Mouse (Mus musculus) liver, postnatal 0 days (tissue): ENCODE measurements at regions not wholly inside any gene's neighbourhood (a gene's known extent, or its start where the extent isn't known, plus 50 kb on each side); places are given as distances from the start of the nearest gene placed in this dataset.

Experiments used
- ATAC-seq: fragments of 200-750 bp; cut with Nextera tagmentation; 2 replicates; pipeline ENCODE4 v1.8.0; 2017; ENCODE audit warnings: mild to moderate bottlenecking, moderate library complexity
- DNase-seq: peaks from one replicate; pipeline ENCODE4 v3.0.0-alpha.2; 2016
- H3K27ac ChIP-seq: fragments of 300-500 bp; sonication (generic); 2 replicates; pipeline ENCODE4 v1.5.1; 2014; ENCODE audit warnings: antibody characterized with exemption, moderate library complexity, mild to moderate bottlenecking, low read depth
- H3K27me3 ChIP-seq: fragments of 300-500 bp; sonication (generic); 2 replicates; pipeline ENCODE4 v1.6.1; 2014; ENCODE audit warnings: low read length, control low read depth, mixed read lengths; ENCODE audit not compliant: insufficient read depth
- H3K36me3 ChIP-seq: fragments of 300-500 bp; sonication (generic); replicated peaks from 2 replicates; pipeline ENCODE4 v1.6.1; 2014; ENCODE audit warnings: mild to moderate bottlenecking, control low read depth, low read length, moderate library complexity, mixed read lengths; ENCODE audit not compliant: insufficient read depth
- H3K4me1 ChIP-seq: fragments of 300-500 bp; sonication (generic); 2 replicates; pipeline ENCODE4 v1.6.1; 2014; ENCODE audit warnings: antibody characterized with exemption, mild to moderate bottlenecking, control low read depth; ENCODE audit not compliant: insufficient read depth
- H3K4me2 ChIP-seq: fragments of 300-500 bp; sonication (generic); 2 replicates; pipeline ENCODE4 v1.6.1; 2014; ENCODE audit warnings: low read depth, mild to moderate bottlenecking, low read length, moderate library complexity, mixed read lengths
- H3K4me3 ChIP-seq: fragments of 300-500 bp; sonication (generic); 2 replicates; pipeline ENCODE4 v1.5.1; 2014; ENCODE audit warnings: low read depth, low read length
- H3K9ac ChIP-seq: fragments of 300-500 bp; sonication (generic); replicated peaks from 2 replicates; pipeline ENCODE4 v1.6.1; 2014; ENCODE audit warnings: mild to moderate bottlenecking, moderate library complexity
- H3K9me3 ChIP-seq: fragments of 300-500 bp; sonication (generic); 2 replicates; pipeline ENCODE4 v1.6.1; 2016; ENCODE audit warnings: mild to moderate bottlenecking, control low read depth, low read length, mixed read lengths
- CTCF ChIP-seq: sonication (generic); IDR thresholded peaks from 2 replicates; pipeline ENCODE4 v1.5.1; 2016; ENCODE audit warnings: antibody characterized with exemption, low read depth
- EP300 ChIP-seq: IDR thresholded peaks from 2 replicates; pipeline ENCODE4 v1.6.1; 2016; ENCODE audit warnings: antibody characterized with exemption, low read depth, mild to moderate bottlenecking
- WGBS: fragments of 180-500 bp; shearing (Covaris S2); extraction: QIAGEN DNeasy Blood & Tissue Kit; methylation state at CpG from one replicate; pipeline ENCODE4 v1.1.7; 2014; ENCODE audit not compliant: insufficient replicate concordance; 5-methylcytosine and 5-hydroxymethylcytosine counted together

GRCm38 (mm10) chr13:70464996-70465395 lies 172.4 kb downstream of the Ice1 start:
- H3K9ac ChIP-seq = no peak overlapping the region
- H3K27me3 ChIP-seq = no peaks in the 10 kb centered on the region
- 68% methylated on average over 5 of the region's 5 CpGs for WGBS
- ATAC-seq = no peak
- no peak overlapping the region for H3K4me3 ChIP-seq
- H3K9me3 ChIP-seq = no peaks in the 10 kb centered on the region
- H3K4me1 ChIP-seq = no peaks in the 10 kb centered on the region
- no peak for TF ChIP-seq CTCF
- TF ChIP-seq EP300 = no peak
- DNase-seq = no peak
- H3K36me3 ChIP-seq = no peaks in the 10 kb centered on the region
- H3K4me2 ChIP-seq = no peak overlapping the region
- H3K27ac ChIP-seq = no peak overlapping the region

- 73% methylated on average over 4 of the region's 4 CpGs for WGBS
- no peak overlapping the region for H3K4me3 ChIP-seq
- no peaks in the 10 kb centered on the region for H3K9me3 ChIP-seq
- H3K9ac ChIP-seq = no peak overlapping the region
- no peak for ATAC-seq
- no peak overlapping the region for H3K27ac ChIP-seq
- no peaks in the 10 kb centered on the region for H3K27me3 ChIP-seq
- H3K36me3 ChIP-seq = no peaks in the 10 kb centered on the region
- no peaks in the 10 kb centered on the region for H3K4me1 ChIP-seq
- DNase-seq = no peak
- no peak for TF ChIP-seq EP300
- TF ChIP-seq CTCF = no peak
- H3K4me2 ChIP-seq = no peak overlapping the region
Observed at GRCm38 (mm10) chr13:70474746-70475145, 162.7 kb downstream of the Ice1 start.

DNA sequence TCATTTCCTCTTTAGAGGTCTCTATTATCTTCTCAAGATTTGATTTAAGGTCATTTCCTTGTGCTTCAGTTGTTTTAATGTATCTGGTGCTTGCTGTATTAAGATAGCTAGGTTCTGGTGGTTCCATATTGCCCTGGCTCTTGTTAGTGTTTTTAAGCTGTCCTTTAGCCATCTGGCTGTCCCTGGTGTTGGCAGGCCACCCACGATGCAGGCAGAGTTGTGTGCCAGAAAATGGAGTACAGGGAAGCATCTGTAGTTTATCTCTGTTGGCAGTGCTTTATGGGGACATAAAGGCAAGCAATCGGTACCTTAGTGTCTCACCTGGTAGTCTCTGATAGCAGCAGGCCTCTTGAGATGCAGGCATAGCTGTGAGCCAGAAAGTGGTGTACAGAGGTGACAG lies 162.1 kb downstream of the Ice1 start:
- no peak for TF ChIP-seq EP300
- WGBS = 44% methylated on average over 2 of the region's 2 CpGs
- no peak overlapping the region for H3K4me3 ChIP-seq

GRCm38 (mm10) chr13:70499302-70499701 lies 138.1 kb downstream of the Ice1 start:
- no peak overlapping the region for H3K4me3 ChIP-seq
- no peak overlapping the region for H3K9ac ChIP-seq
- no peaks in the 10 kb centered on the region for H3K36me3 ChIP-seq
- WGBS = 54% methylated on average over 4 of the region's 4 CpGs
- no peak overlapping the region for H3K27ac ChIP-seq
- H3K4me1 ChIP-seq = no peaks in the 10 kb centered on the region
- ATAC-seq = no peak
- DNase-seq = no peak
- H3K4me2 ChIP-seq = no peak overlapping the region
- TF ChIP-seq CTCF = no peak
- TF ChIP-seq EP300 = no peak
- H3K27me3 ChIP-seq = no peaks in the 10 kb centered on the region
- no peaks in the 10 kb centered on the region for H3K9me3 ChIP-seq

More for the DNA sequence above, 162.1 kb downstream of the Ice1 start:
- DNase-seq (no peak), ATAC-seq (no peak)
- Histone ChIP-seq H3K4me2 (no peak overlapping the region), H3K9ac (no peak overlapping the region), H3K4me1 (no peaks in the 10 kb centered on the region), H3K9me3 (no peaks in the 10 kb centered on the region), H3K36me3 (no peaks in the 10 kb centered on the region), H3K27ac (no peak overlapping the region), H3K27me3 (no peaks in the 10 kb centered on the region)
